Mouse (Mus musculus) frontal cortex, postnatal 14 days (tissue): Measurements from ENCODE around the gene Krt9.
A peak's percentile ranks its signal among the peaks of the same experiment; 100 is the strongest.
"Not testable (repeated sequence)": the region's sequence is repeated elsewhere in the genome, so short reads cannot be mapped to it uniquely, and the experiment has no call there.

Source experiments
- DNase-seq, 2 experiments: peaks; one replicate each; pipeline ENCODE4 v3.0.0; 2022; ENCODE audit warnings: low spot score in 2 of 2

Gene Krt9

GRCm38 (mm10) chr11:100192992-100193391, at the start of gene Krt9:
Krt9 (minus strand) TSS chr11:100193246.
- peak in 1 of 2 experiments; percentile 23 for DNase-seq

DNA sequence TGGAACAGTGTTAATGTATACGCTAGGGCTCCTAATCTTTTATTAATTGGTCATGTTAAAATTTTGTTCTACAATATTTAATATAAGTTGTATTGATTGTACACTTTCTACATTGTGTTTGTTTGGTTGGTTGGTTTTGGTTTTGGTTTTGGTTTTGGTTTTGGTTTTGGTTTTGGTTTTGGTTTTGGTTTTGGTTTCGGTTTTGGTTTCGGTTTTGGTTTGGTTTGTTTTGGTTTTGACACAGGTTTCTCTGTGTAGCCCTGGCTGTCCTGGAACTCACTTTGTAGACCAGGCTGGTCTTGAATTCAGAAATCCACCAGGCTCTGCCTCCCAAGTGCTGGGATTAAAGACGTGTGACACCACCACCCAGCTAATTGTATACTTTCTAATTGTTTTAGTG, 47.2 kb upstream of the Krt9 start:
- not testable (repeated sequence) for DNase-seq

DNA sequence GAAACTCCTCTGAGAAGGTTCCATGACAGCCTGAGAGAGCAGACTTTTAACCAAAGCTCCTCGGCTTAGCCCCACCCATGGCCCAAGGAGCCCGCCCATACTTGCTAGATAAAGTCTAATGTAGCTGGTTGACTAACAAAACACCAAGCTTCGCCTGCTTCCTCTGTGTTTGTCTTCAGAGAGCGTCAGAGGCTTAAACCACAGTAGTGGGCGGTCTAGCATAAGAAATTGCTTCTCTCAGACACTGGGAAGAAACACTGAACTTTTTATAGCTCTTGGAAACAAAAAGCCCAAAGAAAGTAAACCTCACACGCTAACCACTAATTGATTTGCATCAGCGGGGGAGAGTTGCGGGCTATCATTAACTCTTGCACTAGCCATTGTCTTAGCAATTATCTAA, 28.7 kb upstream of the Krt9 start:
- no peak for DNase-seq

- no peak for DNase-seq
Observed at GRCm38 (mm10) chr11:100219304-100219703, 26.3 kb upstream of the Krt9 start.

DNA sequence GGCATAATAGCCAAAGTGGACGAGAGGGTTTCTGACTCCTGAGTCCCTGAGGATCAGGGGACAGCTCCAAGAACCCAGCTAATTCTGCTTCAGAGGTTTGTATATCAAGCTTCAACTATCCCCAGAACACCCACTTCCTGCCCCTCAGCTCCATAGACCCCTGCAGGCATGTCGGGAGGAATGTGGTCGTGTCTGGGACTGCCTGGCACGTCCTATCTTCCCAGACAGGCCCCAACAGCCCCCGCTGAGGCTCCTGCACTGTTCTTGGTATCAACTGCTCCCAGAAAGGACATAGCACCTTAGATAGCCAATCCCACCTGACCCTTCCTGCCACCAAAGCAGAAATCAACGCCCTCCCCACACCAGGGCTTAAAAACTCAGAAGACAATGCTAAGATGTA, 15.5 kb upstream of the Krt9 start:
- no peak for DNase-seq

DNA sequence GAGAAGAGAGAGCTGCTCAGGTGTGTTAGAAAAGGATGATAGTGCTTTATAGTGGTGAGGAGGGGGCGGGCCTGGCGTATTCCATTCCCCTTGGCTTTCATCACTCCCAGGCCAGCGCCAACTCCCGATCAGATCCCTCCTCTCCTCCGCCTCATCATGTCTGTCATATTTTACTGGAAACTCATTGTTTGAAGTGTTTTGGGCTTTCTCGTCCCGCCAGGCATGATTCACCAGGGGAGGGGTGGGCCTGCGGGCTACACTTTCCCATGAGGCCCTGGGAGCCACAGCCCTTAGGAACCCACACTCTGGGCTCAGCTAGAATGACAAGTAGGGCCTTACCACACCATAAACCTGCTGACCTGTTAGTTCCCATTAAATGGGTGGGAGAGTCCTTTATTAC, 14.5 kb upstream of the Krt9 start, which contains the start of gene Krt14:
Gene Krt14 (minus strand): TSS at position 51 of the 400 bp plus-strand sequence.
- no peak for DNase-seq

DNA sequence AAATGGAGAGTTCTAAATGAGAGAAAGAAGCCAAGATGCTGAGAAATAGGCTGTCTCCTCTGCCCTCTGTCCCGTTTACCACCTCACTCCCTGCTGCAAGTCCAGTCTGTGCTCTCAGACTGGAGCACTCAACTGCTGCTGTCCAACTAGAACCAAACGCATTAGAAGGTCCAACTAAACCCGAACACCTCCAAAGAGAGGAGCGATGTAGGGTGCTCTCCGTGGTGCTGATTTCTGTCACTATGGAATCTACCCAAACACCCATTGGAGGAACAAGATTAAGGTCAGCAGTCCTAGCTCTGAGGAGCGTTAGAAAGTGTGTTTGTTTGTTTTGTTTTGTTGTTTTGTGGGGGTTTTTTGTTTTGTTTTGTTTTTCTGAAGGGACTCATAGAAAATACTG, 10.4 kb upstream of the Krt9 start:
- no peak for DNase-seq

DNA sequence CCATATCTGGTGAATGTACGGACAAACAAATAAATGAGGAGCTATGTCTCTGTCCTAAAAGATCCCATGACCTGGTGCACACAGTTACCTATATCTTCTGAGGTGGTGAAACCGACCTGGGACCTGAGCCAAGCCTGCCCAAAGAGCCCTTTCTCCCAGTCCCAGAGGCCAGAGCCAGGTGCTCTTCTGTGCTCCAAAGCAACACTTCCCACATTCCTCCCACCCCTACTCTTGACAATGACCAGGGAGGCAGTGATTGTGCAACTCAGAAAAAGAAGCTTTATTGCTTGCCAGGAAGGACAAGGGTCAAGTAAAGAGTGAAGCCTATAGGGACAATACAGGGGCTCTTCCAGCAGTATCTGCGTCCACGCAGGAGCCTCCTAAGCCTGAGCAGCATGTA, 9.9 kb upstream of the Krt9 start:
- DNase-seq, result no peak

- peak in 1 of 2 experiments; percentile 21 for DNase-seq
Observed at GRCm38 (mm10) chr11:100200104-100200820, 7.2 kb upstream of the Krt9 start.

- DNase-seq, result peak in 1 of 2 experiments; percentile 17
Observed at GRCm38 (mm10) chr11:100198666-100199065, 5.6 kb upstream of the Krt9 start.

DNA sequence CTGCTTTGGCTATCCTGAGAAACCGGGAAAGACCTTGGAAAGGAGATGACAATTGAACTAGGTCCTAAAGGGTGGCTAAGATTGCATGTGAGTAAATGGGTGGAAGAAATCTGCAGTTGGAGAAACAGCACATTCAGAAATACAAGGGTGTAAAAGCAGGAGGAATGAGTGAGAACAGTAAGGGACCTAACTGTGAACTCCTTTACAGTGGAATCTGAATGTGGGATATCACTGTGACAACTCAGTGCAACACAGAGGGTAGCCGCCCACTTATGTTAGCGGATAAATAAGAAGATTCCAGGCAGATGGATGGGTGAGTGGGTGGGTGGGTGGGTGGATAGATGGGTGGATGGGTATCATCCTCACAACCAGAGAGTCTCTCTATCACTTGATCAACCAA, 1.2 kb downstream of the Krt9 start:
- no peak for DNase-seq

DNA sequence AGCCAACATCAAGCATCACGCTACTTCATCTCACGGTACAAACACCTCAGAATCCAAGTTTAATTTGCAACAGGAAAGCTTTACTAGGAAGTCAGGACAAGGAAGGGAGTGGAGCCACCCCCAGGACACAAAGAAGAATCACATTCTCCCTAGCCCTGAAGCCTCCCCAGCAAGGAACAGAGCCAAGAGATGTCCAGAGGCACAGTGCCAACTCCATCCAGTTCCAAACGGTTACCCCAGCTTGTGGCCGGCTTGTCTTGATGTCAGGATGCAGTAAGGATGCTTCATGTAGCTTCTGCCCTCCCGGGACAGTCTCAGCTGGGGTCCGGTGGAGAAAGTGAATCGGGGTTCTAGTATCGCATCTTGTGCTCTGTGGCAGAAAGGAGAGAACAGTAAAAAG, 6.3 kb downstream of the Krt9 start:
- no peak for DNase-seq

DNA sequence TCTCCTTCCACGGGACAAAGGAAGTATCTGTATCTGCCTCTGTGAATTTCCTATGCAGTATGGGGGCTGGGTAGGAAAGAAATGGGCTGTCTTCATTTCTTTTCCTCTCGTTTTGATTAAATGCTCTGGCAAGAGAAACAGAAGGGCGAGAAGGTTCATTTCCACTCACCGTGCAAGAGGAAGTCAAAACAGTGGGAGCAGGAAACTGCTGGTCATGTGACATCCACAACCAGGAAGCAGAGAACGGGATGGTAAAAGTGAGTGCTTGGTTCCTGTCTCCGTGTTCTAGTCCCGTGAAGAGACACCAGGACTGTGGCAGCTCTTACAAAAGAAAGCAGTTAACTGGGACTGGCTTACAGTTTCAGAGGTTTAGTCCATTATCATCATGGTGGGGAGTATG, 11.3 kb downstream of the Krt9 start:
- DNase-seq, result no peak

DNA sequence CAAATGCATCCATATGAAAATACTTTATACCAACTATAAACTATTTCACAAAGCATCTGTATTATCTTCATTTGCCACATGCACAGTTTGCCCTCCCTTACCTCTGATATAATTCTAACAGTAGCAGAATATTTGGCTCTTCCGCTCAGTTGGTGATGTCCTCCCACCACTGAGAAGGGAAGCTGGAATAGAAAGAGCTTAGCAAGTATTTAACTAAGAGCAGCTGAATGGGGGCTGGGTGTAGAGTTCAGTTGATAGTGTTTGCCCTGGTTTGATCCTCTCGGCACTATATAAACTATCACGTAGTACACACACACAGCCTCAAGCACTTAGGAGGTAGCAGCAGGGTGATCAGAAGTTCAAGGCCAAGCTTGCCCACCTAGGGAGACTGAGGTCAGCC, 13.8 kb downstream of the Krt9 start:
- DNase-seq, result no peak

DNA sequence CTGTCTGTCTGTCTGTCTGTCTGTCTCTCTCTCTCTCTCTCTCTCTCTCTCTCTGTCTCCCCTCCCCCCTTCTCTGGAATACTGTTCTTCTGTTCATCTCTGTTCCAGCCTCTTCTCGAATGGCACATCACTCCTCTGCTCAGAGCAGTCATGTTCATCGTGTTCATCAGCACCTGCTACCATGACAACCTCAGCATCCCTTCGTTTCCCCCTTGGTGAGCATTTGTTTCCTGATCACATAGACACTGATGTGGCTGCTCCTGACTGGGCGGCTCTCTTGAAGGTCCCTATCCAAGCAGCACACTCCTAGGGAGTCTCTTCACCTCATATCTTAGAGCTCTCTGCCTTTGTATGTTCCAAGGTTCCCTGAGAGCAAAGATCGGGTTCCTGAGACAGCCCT, 14.7 kb downstream of the Krt9 start:
- no peak for DNase-seq

GRCm38 (mm10) chr11:100176791-100177190, 16.3 kb downstream of the Krt9 start:
- no peak for DNase-seq

DNA sequence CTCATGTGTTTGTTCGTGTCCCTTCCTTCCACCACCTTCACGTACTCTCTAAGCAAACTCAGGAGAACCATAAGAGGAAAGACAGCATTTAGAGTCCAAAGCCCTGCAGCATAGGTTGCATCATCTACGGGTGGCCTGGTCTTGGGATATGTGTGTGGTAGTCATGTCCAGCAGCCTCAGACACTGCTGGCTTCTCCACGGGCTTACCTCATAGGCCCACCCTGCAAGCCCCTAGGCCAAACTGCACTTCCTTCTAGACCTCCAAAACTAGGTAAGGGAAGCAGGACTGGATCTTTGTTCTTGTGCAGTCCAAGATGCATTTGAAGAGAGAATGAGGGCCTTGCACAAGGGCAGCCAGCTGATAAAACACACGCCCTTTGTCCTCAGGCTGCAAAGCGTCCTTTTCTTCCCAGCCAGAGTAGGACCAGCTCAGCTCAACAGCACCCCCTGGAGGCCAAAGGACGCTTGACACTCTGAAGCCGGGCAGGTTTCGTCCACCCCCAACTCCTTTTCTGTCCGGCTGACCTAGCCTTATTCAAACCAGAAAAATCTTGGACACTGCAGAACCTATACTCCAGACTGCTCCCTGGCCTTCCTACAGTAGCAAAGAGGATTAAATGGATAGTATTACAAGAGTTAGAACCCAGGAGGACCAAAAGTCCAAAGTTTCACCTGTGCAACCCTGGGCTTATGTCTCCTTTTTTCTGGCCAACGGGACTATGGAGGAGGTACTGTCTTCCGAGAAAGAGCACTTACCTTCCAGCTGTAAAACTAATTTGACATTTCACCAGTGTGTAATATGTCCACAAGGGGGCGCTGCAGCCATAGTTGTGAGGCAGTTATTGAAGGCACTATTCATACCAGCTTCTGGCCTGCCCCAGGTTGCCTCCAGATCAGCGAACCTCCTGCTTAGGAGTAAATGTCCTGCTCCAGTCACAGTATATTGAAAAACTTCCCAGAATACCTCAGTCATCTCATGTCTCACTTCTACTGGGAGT, 24.0 kb downstream of the Krt9 start:
- peak; percentile 39 to 60 for DNase-seq

DNA sequence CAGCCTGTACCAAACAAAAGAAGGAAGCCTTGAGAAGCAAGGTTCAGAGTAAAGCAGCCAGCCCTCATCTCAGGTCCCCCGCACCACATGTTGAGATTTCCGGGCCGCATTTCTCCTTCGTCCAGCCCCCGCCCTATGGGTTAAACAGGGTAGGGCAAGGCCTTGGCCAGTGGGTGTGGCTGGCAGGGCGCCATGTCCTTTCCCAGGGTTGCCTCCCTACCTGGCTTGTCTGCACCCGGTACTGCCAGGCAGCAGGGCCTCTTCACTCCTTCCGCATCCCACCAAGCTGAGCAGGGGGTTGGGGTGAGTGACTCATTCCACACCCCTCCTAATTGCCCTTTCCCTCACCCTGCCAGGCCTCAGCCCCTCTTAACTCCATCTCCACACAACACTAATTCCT, 25.0 kb downstream of the Krt9 start:
- no peak for DNase-seq

DNA sequence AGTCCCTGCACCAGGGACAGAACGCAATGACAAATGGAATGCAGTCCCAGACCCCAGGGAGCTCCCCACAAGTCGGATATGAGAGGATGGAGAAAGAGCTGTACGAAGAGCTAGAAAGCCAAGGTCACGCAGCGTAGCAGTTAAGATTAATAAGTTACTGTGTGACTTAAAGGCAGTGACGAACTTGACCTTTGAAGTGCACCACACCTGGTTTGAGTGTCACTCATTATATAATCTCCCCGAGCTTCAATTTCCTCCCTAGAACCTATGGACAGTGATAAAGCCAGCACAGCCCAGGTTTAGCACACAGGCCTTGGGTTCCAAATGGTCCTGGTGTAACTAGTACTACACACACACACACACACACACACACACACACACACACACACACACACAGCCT, 28.7 kb downstream of the Krt9 start:
- no peak for DNase-seq

DNA sequence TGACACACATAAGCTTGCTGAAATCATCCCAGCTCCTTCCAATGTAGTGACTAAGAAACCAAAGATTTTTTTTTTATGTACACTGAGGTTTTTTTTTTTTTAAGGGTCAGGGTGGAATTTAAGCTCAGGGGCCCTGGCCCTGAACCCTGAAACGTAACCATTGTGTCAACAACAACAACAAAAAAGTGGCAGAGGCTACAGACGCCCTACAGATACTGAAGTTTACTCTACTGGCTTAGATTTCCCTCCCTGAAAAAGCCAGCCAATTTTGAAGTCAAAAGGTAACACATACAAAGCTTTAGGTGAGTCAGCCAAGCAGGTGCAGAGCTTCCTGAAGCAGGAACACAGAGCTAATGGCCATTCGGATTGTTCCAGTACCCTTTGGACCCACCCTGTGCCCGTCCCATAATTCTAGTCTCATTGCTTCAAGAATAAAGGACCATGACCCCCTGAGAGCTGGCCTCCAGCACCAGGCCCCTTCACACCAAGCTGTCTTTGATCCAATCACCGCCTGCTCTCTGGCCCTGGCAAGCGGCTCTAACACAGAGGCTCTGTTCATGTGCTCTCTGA, 35.1 kb downstream of the Krt9 start:
- DNase-seq, result no peak

DNA sequence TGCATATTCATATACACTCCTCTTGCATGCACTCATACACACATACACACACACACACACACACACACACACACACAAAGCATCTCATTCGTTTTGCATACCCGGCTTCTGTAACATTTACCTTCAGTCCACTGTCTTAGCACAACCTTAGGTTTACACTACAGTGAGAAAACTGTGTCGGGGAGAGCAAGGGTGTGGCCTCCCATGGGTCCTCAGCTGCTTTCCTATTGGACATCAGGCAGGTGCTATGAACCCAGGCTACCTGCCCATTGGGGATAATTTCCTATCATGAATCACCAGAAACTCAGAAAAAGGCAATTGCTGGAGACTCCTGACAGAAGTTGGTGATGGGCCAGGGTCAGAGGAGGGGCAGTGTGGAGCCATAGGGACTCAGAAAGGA, 35.7 kb downstream of the Krt9 start:
- DNase-seq, result no peak

DNA sequence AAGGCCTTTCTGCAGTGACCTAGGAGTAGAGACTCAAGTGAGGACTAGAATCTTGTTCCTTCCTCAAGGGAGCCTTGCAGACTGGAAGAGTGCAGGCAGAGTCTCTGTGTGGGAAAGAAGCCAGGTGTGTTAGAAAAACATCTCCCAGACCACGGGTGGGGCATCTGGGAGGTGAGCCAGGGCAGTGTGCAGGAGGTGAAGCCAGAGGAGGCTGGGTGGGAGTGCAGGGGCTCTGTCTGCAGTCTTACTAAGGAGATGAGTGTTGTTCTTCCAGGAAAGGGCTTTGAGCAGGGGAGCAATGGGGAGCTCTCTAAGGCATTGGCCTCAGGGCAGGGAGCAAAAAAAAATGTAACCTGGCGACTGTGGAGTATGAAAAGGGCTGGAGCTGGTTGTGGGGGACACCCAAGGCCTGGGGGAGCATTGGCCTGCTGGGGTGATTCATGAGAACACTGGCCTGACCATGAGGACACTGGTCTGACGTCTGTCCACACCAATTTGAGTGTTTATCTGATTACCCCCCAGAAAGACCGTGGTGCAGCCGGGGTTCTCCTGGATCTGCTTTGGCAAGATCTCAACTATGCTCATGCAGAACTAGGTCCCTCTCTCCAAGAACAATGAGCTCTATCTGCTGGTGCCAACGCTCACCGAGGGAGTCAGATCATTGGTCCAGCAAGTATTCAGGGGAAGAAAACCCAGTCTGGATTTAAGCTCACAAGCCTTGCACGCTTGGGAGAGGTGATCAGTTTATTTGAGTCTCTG, 37.4 kb downstream of the Krt9 start:
- DNase-seq, result no peak
